Mouse (Mus musculus) forebrain, embryonic 15.5 days (tissue): ENCODE measurements around the gene Dlk2. TPM values are rescaled to one million over a fixed set of nuclear protein-coding genes. Genes with fewer than 3 reads are reported as not detected.

ENCODE experiments used
- ATAC-seq: fragments of 200-750 bp; cut with Nextera tagmentation; replicated peaks from 2 replicates; pipeline ENCODE4 v1.8.0; 2017; ENCODE audit warnings: mild to moderate bottlenecking, moderate TSS enrichment, moderate library complexity
- H3K27ac ChIP-seq: fragments of 300-500 bp; sonication (generic); replicated peaks from 2 replicates; pipeline ENCODE4 v1.5.1; 2015; ENCODE audit warnings: mild to moderate bottlenecking, inconsistent platforms
- H3K27me3 ChIP-seq: fragments of 300-500 bp; sonication (generic); 2 replicates; pipeline ENCODE4 v1.6.1; 2015; ENCODE audit warnings: inconsistent platforms
- H3K36me3 ChIP-seq: fragments of 300-500 bp; sonication (generic); 2 replicates; pipeline ENCODE4 v1.6.1; 2015; ENCODE audit warnings: mild to moderate bottlenecking, inconsistent platforms
- H3K4me1 ChIP-seq: fragments of 300-500 bp; sonication (generic); 2 replicates; pipeline ENCODE4 v1.6.1; 2015; ENCODE audit warnings: inconsistent platforms
- H3K4me2 ChIP-seq: fragments of 300-500 bp; sonication (generic); replicated peaks from 2 replicates; pipeline ENCODE4 v1.6.1; 2015; ENCODE audit warnings: mild to moderate bottlenecking, inconsistent platforms
- H3K4me3 ChIP-seq: fragments of 300-500 bp; sonication (generic); 2 replicates; pipeline ENCODE4 v1.5.1; 2015; ENCODE audit warnings: mild to moderate bottlenecking, inconsistent platforms
- H3K9ac ChIP-seq: fragments of 300-500 bp; sonication (generic); replicated peaks from 2 replicates; pipeline ENCODE4 v1.6.1; 2015; ENCODE audit warnings: mild to moderate bottlenecking, inconsistent platforms
- H3K9me3 ChIP-seq: fragments of 300-500 bp; sonication (generic); 2 replicates; pipeline ENCODE4 v1.6.1; 2016; ENCODE audit warnings: inconsistent platforms
- WGBS: fragments of 180-500 bp; shearing (Covaris S2); methylation state at CpG from one replicate; pipeline ENCODE4 v1.1.7; 2015; ENCODE audit warnings: mixed read lengths; 5-methylcytosine and 5-hydroxymethylcytosine counted together
- polyA plus RNA-seq: library from polyadenylated mRNA; unstranded; fragments of >200 nt; fragmentation: Nextera tagmentation; extraction: Ambion mirVana; gene quantifications from 2 replicates; pipeline ENCODE4 v1.2.1, GENCODE M21; 2015

Dlk2 gene
- 7.2 and 9.2 TPM in 2 replicates for polyA plus RNA-seq

DNA sequence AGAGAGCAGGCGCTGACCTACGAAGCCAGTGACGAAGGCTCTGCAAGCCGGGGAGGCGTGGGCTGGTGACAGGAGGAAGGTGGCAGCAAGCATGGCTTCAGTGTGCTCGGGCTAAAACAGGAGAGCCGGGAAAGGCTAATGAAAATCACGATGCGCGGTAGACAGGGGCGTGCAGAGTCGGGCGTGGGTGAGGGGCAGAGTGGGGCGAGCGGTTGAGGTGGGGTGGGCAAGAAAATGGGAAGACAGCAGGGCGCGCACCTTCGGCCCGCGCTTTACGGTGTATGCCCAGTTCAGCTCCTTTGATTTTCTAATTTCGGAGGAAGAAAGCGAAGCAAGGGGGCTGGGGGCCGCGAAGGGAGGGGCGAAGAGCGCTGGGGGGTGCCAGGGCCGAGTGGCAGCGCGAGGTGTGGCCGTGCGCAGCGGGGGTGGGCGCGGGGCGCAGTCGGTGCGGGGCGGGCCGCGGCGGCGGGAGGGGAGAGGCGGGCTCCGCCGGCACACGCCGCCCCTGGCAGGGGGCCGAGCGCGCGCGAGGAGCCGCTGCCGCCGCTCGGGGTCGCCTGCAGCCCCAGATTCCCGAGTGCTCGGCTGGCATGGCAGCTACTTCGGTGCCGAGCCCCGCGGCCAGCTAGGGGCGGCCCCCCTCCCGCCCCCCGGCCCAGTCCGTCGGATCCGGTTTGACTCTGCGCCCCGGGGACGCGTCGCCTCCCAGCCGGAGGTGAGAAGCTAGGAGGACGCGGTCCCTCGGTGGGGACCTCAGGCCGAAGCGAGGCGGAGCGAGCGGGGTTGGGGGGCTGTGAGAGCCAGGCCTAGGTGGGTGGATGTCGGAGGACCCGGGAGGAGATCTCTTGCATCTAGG, at the start of gene Dlk2:
Gene Dlk2 (plus strand): TSS at position 58 of the 856 bp plus-strand sequence.
- Histone ChIP-seq H3K4me1 (peaks cover 18% of the 10 kb centered on the region), H3K4me3 (peak within 1 kb of the TSS; percentile 57), H3K27me3 (peaks cover 35% of the 10 kb centered on the region), H3K9ac (peak within 1 kb of the TSS; percentile 63), H3K27ac (peak within 1 kb of the TSS; percentile 54), H3K4me2 (peak within 1 kb of the TSS; percentile 93), H3K9me3 (no peaks in the 10 kb centered on the region), H3K36me3 (peaks cover 4% of the 10 kb centered on the region; the same call in 1 of the 2 replicates)
- WGBS, result under 1% methylated on average over 68 of the region's 86 CpGs
- ATAC-seq, result peak; percentile 59

DNA sequence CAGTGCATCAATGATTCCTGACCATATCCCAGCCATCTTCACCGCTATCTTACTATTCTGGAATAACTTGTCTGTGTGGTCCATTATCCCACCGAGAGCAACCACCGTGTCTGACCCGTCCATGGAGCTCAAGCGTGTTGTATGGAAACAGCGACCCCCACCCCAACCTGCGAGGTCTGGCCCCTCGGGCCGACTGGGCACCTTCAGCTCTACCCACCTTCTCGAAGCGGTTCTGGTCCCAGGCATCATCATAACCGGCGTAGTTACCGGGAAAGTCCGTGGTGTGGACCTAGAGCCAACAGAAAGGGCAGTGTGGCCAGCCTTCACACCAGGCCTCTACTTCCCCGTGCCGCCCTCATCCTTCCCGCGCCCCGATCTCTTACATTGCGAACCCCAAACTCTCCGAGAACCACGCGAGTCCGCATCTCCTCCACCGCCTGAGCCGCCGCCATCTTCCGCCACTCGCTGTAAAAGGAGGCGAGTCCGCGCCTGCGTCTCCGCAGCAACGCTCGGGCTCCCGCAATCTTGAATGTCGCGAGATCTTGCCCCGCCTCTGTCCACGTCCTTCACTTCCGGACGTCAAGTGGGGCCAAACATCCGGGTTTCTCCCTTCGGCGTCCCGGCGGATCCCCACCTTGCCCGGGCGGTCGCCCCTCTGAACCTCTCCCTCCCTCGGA, 49.6 kb upstream of the Dlk2 start, which contains the start of the genes Polr1c and Yipf3:
Gene Polr1c (minus strand): TSS at position 543 of the 677 bp plus-strand sequence.
Gene Yipf3 (plus strand): TSS at position 569 of the 677 bp plus-strand sequence.
- WGBS, result under 1% methylated on average over 53 of the region's 53 CpGs
- Histone ChIP-seq H3K27me3 (no peaks in the 10 kb centered on the region), H3K27ac (peak within 1 kb of the TSS; percentile 81), H3K9ac (peak within 1 kb of the TSS; percentile 86), H3K36me3 (peaks cover 66% of the 10 kb centered on the region), H3K4me3 (peak within 1 kb of the TSS; percentile 70), H3K4me1 (peaks cover 23% of the 10 kb centered on the region), H3K4me2 (peak within 1 kb of the TSS; percentile 85), H3K9me3 (no peaks in the 10 kb centered on the region)
- peak; percentile 94 for ATAC-seq

DNA sequence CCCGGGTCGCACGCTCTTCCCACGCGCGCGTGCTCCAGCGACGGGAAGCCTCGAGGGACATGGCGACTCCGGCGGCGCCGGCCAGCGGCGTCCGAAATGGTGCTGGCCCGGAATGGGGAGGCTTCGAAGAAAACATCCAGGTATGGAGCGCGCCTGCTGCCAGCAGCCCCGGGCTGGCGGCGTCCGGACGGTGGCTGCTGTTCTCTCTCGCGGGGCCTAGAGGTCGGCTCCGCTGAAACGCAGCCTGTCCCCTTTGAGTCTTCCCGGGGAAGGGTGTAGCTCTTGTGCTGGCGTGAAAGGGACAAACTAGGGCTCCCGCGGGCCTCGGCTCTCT, 49.1 kb upstream of the Dlk2 start:
- H3K27ac ChIP-seq, result peak overlapping the region; percentile 81
- peak overlapping the region; percentile 86 for H3K9ac ChIP-seq
- peak overlapping the region; percentile 70 for H3K4me3 ChIP-seq
- under 1% methylated on average over 37 of the region's 37 CpGs for WGBS
- H3K4me2 ChIP-seq, result peak overlapping the region; percentile 85
- H3K9me3 ChIP-seq, result no peaks in the 10 kb centered on the region
- peak; percentile 45 for ATAC-seq
- peaks cover 61% of the 10 kb centered on the region for H3K36me3 ChIP-seq
- no peaks in the 10 kb centered on the region for H3K27me3 ChIP-seq
- peaks cover 25% of the 10 kb centered on the region for H3K4me1 ChIP-seq

DNA sequence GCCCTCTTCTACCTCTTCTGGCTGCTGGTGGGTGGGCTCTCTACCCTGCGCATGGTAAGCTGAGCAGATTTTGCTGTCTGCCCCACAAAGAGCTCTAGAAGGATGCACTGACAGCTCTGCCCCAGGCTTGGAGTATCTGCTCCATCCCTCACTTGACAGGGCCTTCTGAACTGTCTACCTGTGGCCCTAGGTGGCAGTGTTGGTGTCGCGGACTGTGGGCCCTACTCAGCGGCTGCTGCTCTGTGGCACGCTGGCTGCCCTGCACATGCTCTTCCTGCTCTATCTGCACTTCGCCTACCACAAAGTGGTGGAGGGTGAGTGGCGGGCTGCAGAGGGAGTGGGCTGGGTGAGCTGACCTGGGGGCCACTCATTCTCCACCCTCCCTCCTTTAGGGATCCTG, 46.0 kb upstream of the Dlk2 start:
- 74% methylated on average over 7 of the region's 7 CpGs for WGBS
- ATAC-seq, result no peak
- Histone ChIP-seq H3K4me1 (peaks cover 42% of the 10 kb centered on the region), H3K9me3 (no peaks in the 10 kb centered on the region), H3K9ac (no peak overlapping the region), H3K27me3 (0 out of 2 replicates have a peak, but pooled peaks cover 4% of the 10 kb centered on the region), H3K4me3 (no peak overlapping the region), H3K27ac (no peak overlapping the region), H3K4me2 (no peak overlapping the region), H3K36me3 (peaks cover 31% of the 10 kb centered on the region)

DNA sequence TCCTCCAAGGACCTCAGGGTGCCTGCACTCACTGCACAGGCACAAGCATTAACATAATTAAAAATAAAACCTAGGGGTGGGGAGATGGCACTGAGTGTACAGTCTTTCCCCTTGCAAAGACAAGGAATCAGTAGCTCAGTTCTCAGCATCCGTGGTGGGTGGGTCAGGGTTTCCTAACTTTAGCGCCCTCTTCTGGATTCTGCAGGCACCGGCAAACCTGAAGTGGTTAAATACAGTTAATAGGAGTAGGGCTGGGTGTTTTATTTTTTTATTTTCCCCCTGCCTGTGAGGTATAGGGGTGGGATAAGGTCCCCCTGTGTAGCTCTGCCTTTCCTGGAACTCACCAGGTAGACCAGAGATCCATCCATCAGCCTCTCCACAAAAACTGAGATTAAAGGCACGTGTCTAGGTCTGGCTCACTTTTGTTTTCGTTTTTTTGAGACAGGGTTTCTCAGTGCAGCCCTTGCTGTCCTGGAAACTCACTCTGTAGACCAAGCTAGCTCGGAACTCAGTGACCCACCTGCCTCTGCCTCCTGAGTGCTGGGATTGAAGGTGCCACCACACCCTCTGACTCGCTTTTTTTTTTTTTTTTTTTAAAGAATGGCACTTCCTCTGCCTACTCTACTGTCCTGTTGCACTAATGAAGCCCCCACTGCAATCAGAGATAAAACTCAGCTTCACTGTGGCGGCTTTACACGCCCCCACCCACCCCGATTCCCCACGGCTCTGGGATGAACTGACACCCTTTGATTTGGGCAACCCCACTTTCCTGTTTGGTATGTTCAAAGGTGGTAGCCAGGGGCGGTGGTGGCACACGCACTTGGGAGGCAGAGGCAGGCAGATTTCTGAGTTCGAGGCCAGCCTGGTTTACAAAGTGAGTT, 44.4 kb upstream of the Dlk2 start:
- ATAC-seq, result no peak
- H3K4me2 ChIP-seq, result peak overlapping the region; percentile 98
- no peak overlapping the region; the same call in 1 of the 2 replicates for H3K9ac ChIP-seq
- 58% methylated on average over 14 of the region's 14 CpGs for WGBS
- no peaks in the 10 kb centered on the region for H3K9me3 ChIP-seq
- peaks cover 34% of the 10 kb centered on the region for H3K36me3 ChIP-seq
- H3K4me3 ChIP-seq, result peak overlapping the region; percentile 93; the same call in 1 of the 2 replicates
- 0 out of 2 replicates have a peak, but pooled peaks cover 4% of the 10 kb centered on the region for H3K27me3 ChIP-seq
- H3K4me1 ChIP-seq, result peaks cover 34% of the 10 kb centered on the region
- no peak overlapping the region for H3K27ac ChIP-seq

DNA sequence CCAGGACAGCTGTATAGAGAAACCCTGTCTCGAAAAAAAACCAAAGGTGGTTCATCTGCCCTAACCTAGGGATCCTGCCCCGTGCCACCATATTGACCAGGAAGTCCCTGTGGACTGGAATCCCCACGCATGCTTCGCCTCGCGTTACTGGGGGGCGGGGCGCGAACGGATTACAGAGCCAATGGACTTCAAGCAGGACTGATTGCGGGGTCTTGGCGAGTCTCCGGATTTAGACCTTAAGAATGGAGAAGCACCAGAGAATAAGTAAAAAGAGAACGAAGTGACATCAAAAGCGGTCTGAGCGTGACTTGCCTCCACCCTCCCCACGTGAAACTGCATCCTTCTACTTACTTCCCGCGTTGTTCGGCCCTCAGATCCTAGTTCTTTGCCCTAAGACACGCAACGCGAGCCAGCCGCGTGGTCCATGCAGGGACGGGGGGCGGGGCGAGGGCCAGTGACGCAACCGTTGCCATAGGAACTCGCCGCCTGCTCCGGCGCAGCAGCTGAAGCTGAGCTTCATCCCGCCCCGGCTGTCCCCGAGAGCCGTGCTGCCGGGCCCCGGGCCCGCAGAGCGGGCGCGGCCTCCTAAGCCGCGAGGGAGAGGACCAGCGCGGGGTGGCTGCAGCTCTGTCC, 43.7 kb upstream of the Dlk2 start, which contains the start of gene Lrrc73:
Gene Lrrc73 (plus strand): TSS at position 80 of the 633 bp plus-strand sequence.
- 1% methylated on average over 48 of the region's 48 CpGs for WGBS
- peaks cover 31% of the 10 kb centered on the region for H3K4me1 ChIP-seq
- H3K27ac ChIP-seq, result peak within 1 kb of the TSS; percentile 80
- H3K9me3 ChIP-seq, result no peaks in the 10 kb centered on the region
- peak within 1 kb of the TSS; percentile 81 for H3K9ac ChIP-seq
- H3K36me3 ChIP-seq, result peaks cover 38% of the 10 kb centered on the region
- H3K4me2 ChIP-seq, result peak within 1 kb of the TSS; percentile 98
- peak; percentile 89 for ATAC-seq
- 0 out of 2 replicates have a peak, but pooled peaks cover 4% of the 10 kb centered on the region for H3K27me3 ChIP-seq
- H3K4me3 ChIP-seq, result peak within 1 kb of the TSS; percentile 93

DNA sequence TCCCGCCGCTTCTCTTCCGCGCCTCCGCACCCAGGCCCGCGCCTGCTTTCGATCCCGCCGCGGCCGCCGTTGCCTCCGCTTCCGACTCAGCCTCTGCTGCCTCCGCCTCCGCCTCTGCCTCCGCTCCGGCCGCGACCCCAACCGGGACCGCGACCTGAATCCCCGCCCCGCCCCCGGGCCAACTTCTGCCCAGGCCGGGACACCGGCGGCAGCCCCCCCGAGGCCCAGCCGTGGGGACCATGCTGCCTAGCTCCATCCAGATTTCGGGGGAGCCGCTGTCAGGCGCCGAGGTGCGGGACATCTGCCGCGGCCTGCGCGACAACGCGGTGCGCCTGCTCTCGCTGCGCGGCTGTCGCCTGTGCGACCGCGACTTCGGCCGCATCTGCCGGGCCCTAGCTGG, 43.1 kb upstream of the Dlk2 start:
- Histone ChIP-seq H3K9me3 (no peaks in the 10 kb centered on the region), H3K9ac (peak overlapping the region; percentile 81), H3K27ac (peak overlapping the region; percentile 80), H3K36me3 (peaks cover 42% of the 10 kb centered on the region), H3K4me1 (peaks cover 26% of the 10 kb centered on the region), H3K4me2 (peak overlapping the region; percentile 98), H3K27me3 (0 out of 2 replicates have a peak, but pooled peaks cover 4% of the 10 kb centered on the region), H3K4me3 (peak overlapping the region; percentile 93)
- ATAC-seq, result peak; percentile 60
- WGBS, result under 1% methylated on average over 54 of the region's 54 CpGs

DNA sequence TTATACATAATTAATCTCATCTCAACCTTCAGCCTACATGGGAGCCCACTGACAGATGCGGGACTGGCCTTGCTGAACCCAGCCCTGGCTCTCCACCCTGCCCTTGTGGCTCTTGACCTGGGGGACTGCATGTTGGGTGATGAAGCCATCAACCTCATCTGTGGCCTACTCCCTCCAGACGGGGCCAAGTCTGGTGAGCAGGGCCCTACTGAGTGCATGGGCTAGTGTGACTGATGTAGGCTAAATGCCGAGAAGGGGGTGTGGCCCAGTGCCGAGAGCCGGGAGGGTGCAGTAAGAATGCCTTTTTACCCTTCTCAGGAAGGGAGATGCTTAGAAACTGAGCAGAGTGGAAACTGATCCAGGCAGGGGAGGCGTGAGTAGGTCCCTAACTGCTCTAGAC, 42.1 kb upstream of the Dlk2 start:
- Histone ChIP-seq H3K4me3 (peak overlapping the region; percentile 93), H3K36me3 (peaks cover 41% of the 10 kb centered on the region), H3K9ac (peak overlapping the region; percentile 81; the same call in 1 of the 2 replicates), H3K4me1 (peaks cover 19% of the 10 kb centered on the region), H3K27ac (no peak overlapping the region), H3K4me2 (peak overlapping the region; percentile 98), H3K9me3 (no peaks in the 10 kb centered on the region), H3K27me3 (0 out of 2 replicates have a peak, but pooled peaks cover 4% of the 10 kb centered on the region)
- WGBS, result 43% methylated on average over 6 of the region's 6 CpGs
- no peak for ATAC-seq

DNA sequence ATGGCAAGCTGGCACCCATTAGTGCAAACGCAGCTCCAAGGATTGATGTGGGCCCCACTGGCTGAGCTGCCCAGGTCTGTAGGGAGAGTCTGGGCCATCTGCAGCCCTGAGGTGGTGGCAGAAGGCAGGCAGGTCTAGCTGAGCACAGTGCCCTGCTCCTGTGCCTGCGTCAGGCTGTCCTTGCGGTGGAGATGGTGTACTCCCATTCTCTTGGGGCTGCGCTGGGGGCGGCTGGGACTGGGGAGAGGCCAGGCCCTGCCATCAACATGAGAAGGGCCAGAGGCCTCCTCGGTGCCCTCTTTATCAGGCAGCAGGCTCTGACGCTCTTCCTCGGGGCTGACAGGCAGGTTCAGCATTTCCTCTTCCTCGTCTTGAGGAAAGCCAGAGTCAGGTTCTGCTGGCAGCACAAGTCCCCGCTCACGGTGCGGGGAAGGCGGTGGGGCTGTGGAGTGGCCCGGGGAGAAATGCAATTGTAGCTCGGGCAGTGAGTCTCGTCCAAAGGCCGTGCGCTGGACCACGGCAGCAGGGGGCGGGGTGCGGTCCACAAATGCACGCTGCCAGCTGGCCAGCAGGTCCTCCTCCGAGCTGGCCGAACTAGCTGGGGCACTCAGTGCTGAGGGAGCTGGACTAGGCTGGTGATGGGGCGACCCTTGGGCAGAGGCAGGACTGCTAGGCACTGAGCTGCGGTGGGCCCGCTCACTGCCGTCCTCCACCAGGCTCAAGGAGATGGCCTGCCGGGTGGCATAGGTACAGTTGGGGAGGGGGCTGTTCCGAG, 38.8 kb upstream of the Dlk2 start:
- Histone ChIP-seq H3K27ac (no peak overlapping the region), H3K9me3 (no peaks in the 10 kb centered on the region), H3K9ac (no peak overlapping the region), H3K27me3 (0 out of 2 replicates have a peak, but pooled peaks cover 4% of the 10 kb centered on the region), H3K4me2 (no peak overlapping the region), H3K4me1 (peaks cover 15% of the 10 kb centered on the region), H3K36me3 (peaks cover 37% of the 10 kb centered on the region), H3K4me3 (no peak overlapping the region)
- ATAC-seq, result no peak
- 87% methylated on average over 30 of the region's 30 CpGs for WGBS

DNA sequence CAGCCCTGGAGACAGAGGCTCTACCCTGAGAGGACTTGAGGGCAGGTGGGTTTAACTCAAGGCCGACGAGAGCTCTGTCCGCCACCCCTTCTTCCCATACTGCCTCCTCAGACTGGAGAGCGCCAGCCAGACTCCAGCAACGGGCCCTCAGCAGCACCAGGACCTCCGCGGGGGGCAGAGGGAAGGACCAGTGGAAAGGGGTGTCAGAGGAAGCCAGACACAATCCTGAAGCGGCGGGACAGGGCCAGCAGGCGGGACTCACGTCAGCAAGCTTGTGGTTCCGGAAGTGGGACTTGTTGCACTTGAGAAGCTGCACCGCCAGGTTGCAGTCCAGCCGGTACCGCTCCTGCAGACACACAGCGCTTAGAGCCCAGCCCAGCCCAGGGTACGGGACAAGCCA, 37.5 kb upstream of the Dlk2 start:
- 90% methylated on average over 17 of the region's 17 CpGs for WGBS
- H3K9ac ChIP-seq, result no peak overlapping the region
- peaks cover 9% of the 10 kb centered on the region for H3K4me1 ChIP-seq
- no peak overlapping the region for H3K4me3 ChIP-seq
- H3K27me3 ChIP-seq, result 0 out of 2 replicates have a peak, but pooled peaks cover 4% of the 10 kb centered on the region
- H3K9me3 ChIP-seq, result no peaks in the 10 kb centered on the region
- H3K4me2 ChIP-seq, result no peak overlapping the region
- no peak for ATAC-seq
- peaks cover 48% of the 10 kb centered on the region for H3K36me3 ChIP-seq
- H3K27ac ChIP-seq, result no peak overlapping the region
